Mouse (Mus musculus): Measurements from ENCODE around the gene Cd47. TPM values are rescaled to one million over a fixed set of nuclear protein-coding genes. Genes with fewer than 3 reads are reported as not detected.

The Cd47 gene
- total RNA-seq, 2 experiments from 2014 or later: 213 to 435 TPM

DNA sequence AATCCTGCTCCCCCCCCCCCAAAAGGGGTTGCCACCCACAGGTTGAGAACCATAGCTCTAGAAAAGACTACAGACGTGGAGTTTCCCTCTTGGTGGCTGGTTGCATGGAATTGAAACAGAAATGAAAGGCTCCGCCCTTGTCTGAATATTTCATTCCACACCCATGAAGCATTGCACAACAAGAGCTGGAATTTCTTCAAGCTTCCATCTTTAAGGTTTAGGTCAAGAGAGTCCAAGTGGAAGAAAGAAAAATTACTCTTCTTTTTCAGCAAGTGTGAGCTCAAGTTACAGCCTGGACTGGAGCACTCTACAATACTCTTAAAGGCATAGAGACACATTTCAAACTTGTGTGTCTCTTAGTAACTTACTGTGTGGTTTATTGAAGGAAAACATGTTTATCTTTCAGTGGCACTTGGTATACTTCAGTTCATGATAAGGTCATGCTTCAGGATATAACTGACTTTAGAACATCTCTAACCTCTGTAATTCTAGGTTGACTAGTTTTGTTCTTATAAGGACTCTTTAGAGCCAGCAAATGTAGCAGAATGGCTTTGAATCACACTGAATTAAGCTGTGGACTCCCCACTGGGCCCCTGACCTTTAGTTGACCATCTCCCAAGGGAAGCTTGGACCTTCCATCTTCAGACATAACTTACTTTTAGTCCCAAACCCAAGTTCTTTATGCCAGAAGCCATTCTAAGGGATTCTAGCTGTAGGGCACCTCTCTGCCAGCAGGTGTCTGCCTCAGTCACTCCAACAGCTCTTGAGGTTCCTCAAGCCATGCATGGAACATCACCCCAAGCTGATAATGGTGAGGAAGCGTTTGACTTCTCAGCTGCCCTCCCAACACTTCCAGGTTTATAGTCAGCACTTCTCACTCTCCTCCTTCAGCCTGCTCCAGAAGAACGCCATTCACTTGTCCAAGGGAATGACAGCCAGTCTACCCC is 58.8 kb downstream of the Cd47 start:
- peak; percentile 18 for ATAC-seq (replicated peaks; ENCODE audit: poor library complexity)

DNA sequence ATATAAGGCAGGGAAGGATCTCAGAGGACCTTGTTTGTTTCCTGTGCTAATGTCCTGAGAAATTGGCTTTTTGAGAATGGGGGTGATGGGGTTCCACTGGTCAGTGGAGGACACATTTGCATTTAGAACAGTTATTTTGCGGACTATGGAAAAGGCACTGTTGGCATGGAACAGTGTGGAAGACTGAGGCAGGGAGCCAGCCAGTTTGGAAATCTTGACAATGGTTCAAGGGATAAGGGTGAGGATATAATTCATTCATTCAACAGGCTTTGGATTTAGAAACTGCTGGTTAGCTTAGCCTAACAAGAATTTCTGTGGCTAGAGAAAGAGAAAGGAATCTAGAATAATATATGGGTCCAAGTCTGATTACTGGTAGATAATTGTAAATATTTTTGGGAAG is 61.7 kb downstream of the Cd47 start:
- no peak for ATAC-seq (replicated peaks; ENCODE audit: poor library complexity)

DNA sequence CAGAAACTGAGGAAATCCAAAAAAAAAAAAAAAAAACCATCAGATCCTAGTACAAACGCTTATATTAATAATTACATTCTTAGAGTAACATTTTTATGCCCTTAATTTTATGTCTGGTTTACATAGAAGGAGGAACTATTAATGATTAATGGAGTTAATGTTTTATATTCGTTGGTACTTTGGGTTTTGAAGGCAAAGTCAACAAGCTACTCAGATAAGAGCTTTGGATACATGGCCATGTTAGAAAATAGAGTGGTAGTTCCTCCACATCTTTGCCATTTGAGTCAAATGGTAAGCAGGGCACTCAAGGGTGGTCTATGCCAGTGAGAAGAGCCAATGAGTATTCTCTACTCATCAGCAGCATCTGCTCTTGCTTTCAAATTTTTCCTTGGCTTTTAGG is 66.3 kb downstream of the Cd47 start:
- ATAC-seq (replicated peaks; ENCODE audit: poor library complexity): no peak

DNA sequence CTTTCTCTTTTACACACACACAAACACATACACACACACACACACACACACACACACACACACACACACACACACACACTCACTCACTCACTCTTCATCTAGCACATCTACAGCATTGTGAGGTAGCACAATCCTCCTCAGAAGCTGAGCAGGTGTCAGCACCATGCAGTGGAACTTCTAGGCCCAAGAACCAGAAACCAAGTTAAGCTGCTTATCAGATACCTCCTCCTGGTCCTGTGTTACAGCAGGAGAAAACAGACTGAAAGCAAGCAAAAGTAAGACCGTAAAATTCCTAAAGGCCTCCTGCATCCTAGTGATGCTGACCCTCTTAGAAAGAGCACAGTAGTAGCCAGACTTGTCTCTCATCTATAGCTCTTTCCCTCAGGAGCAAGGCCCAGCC is 67.9 kb downstream of the Cd47 start:
- ATAC-seq (replicated peaks; ENCODE audit: poor library complexity): 0 out of 2 replicates have a peak, but pooled peaks have one; percentile 23

DNA sequence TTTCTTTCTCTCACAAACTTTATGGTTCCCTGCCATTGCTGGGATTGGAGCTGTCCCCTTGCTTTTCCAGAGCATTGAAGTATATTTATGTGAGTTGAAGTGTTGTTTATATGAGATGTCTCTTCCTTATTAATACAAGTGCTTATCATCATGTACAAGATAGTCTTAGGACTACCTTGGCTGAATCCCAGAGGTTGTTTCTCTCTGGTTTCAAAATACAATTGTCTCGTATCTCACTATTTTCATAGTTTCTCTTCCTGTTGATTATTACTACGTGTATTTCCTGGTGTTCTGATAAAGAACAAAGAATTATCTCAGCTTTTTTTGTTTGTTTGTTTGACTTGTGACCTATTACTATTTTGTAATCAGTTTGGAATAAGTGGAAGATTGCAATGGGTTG is 73.6 kb downstream of the Cd47 start:
- peak; percentile 24; the same call in 1 of the 2 replicates for ATAC-seq (replicated peaks; ENCODE audit: poor library complexity)

DNA sequence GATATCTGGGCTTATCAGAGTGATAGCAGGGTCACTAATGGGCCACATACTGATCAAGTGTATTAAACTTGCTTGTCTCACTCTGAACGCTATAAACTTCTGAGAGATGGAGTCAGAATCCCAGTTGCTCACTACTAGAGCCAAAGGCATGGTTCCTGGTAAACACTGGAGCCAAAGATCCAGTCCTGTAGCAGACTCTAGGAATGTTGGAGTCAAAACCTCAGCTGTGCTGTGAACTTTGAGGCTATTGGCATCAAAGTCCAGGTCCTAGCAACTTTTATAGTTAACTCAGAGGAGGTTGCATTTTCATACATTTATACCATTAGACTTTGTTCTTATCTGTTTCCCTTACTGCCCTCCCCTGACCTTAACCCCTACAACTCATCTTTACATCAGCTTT is 74.2 kb downstream of the Cd47 start:
- ATAC-seq (replicated peaks; ENCODE audit: poor library complexity): no peak

DNA sequence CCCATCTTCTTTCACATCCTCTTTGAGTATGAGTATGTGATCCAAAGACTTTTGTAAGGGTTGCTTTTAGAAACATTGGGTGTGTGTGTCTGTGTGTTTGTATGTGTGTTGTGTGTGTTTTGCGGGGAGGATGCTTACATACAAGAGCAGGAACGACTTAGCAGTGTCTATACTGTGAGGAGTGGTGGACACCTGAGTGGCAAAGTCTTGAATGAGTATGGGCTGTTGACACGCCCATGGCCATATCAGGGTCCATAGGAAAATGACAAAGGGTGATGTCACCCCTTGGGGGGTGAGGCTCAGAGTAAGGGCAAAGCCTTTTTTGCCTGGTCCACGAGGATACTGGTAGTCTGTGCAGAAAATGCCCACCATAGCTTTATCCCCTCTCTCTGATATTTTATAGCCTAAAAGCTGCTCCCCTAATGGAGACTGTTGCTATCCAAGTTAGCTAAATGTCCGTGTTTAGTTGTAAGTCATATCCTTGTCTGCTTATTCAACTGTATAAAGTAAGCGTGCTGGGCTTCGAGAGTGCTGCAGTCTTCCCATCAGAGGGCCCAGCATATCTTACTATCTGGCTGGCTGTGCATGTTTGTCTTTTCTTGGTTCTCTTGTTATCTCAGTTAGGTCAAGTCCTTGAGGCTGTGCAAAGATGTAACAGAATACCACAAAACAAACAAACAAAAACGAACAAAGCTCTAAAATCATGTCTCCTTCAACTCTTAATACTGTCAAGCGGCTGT is 76.1 kb downstream of the Cd47 start:
- 0 out of 2 replicates have a peak, but pooled peaks have one; percentile 25 for ATAC-seq (replicated peaks; ENCODE audit: poor library complexity)

DNA sequence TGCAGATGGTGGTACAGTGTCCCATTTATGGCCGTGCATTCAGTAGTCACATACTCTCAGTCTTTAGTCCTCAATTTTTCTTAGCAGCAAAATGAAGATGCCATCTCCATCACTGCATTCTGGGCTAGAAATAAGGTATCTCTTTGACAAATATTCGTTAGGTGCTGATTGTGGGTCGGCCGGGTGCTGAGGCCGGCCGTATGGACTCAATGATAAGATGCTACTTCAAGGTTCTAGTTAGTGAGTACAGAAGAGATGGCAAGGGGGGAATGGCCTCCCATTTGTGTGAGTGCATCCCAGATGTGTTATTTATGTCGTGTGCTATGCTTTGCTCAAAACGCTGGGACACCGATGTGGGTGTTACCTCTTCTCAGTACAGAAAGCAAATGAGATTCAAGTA is 76.9 kb downstream of the Cd47 start:
- no peak for ATAC-seq (replicated peaks; ENCODE audit: poor library complexity)

DNA sequence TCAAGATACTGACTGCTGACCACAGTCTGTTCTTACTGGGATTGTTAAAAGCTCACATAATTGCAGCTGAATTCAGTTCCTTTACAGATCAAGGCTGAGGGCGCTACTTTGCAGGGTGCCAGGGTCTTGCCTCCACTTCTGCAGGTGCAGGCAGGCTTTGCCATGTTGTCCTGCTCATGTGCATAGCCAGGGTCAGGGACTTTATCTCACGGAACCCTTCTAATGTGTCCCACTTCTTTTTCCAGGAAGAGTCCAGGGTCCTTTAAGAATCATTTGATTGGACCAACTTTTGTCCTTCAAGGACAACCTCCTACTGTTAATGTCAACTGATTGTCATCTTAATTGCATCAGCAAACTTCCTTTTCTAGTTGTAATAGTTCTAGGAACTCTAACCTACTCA is 77.7 kb downstream of the Cd47 start:
- no peak for ATAC-seq (replicated peaks; ENCODE audit: poor library complexity)

DNA sequence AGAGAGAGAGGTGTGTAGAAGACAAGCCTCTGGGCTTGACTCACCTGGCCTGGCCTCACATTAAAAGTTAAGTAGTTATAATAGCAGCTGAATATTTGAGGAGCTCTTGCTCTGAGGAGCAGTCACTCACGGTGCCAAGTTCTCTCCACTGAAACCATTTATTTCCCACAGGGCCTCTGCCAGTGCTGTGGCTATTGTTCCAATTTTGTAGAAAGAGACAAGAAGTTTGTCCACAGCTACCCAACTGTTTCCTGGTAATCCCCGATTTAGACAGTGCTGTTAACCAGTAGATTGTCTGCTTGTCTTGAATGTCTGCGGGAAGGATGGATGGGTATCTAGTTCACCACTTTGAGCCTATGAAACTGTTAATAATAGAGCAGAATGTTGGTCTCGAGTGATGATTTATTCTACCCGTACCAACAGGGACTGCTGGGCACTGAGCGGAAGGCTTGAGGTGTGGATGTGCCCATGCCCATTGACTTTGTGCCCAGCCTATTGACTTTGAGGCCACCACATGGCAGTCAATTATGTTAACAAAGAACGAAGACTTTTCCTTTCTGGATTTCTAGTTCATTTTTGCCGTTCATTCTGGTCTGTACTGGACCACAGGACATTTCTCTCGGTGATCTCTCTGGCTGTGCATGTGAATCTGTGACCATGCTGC is 86.2 kb downstream of the Cd47 start:
- no peak for ATAC-seq (replicated peaks; ENCODE audit: poor library complexity)

DNA sequence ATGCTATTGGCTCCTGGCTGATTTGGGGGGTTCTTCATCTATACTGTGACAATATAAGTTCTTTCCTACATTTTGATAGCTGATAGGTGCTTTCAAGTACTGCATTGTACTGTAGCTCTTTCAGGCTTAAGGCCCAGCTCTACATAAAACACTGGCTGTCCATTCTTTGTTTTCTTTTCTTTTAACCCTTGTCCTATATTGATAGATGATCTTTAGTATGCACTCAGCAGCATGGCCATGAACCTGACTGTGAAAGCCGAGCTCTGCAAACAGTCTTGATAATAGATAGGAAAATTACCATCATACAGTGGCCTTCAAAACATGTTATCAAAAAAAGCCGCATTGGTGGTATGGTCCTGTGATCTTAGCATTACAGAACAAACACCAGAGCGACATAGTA is 87.0 kb downstream of the Cd47 start:
- 0 out of 2 replicates have a peak, but pooled peaks have one; percentile 9 for ATAC-seq (replicated peaks; ENCODE audit: poor library complexity)

DNA sequence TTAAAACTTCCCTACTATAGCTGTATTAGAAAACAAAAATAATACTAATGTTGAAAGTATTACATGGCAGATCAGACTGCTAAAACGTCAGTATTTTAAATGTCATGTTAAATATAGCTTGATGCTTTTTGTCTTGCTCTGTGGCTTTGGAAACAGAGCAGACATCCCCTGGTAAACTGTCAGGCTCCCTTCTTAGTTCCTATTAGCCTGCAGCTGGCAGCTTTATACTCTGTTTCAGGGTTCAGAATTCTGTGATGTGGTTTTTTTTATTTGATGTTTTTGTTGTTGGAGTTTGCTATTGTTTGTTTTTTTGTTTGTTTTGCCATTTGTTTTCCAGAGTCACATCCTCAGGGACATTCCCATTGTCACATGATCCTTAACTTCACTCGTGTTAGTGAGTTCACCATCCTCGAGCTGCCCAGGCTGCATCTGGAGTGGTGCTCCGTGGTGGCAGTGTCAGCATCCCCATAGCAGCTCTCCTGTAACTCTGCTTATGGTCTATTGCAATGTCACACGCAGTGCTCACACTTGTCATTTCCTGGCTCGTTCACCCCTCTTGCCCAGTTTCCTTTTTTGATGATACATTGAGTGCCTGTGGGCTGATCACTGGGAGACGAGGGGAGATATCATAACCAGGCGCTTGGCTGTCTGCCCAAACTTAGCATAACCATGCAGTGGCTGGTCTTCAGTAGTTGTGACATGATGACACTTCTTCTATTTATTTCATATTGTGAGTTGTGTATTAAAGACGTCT is 87.7 kb downstream of the Cd47 start:
- ATAC-seq (replicated peaks; ENCODE audit: poor library complexity): peak; percentile 83

DNA sequence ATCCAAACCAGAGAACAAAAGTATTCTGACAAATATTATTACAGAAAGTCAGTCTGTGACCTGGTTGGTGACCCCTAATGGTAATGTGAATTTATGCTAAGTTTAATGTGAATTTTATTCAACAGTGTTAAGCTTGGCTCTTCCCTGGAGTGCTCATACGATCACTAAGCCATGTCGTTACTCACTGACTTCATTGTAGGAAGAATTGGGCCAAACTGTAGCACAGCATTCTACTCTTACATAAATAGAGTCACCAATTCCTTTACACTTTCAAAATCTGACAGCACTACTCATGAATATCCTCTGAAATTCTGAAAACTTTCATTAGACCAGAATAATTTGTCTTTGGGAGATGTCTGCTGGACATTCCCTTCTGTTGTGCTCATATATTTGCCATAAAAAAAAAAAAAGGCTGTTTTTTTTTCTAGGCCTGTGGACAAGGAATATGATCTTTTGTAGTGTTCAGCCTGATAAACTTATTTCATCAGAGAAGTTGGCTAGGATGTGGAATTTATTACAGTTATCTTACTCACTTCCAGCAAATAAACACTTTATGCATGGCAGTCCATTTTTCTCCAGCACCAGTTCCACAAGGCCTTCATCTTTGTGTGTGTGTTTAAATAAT is 88.8 kb downstream of the Cd47 start:
- ATAC-seq (replicated peaks; ENCODE audit: poor library complexity): no peak

DNA sequence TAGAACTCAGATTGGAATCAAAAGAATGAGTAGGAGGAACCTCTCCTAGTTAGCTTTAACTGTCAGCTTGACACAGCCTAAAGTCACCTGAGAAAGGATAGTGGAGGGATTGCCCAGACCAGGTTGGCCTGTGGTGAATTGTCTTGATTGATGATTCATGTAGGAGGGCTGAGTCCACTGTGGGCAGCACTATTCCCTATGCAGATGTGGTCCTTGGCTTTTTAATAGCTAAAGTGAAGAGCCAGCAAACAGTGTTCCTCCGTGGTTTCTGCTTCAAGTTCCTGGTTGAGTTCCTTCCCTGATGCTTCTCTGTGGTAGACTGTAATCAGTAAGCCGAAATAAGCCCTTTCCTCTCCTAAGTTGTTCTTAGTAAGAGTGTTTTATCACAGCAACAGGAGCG is 91.9 kb downstream of the Cd47 start:
- no peak for ATAC-seq (replicated peaks; ENCODE audit: poor library complexity)

DNA sequence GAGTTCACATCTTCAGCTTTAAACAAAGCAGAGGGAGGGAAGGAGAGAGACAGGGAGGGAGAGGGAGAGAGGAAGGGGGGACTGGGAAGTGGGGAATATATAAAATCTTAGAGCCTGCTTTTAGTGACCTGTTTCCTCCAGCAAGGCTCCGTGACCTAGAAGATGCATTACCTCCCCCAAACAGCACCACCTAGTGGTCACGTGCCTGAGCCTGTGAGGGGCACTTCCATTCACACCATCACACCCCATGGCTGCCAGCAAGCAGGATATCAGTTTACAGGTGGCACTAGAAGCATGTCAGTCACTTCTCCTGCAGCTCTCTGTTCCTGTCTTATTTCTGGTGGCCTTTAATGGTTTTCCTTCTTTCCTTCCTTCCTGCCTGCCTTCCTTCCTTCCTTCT is 92.6 kb downstream of the Cd47 start:
- ATAC-seq (replicated peaks; ENCODE audit: poor library complexity): peak; percentile 63

DNA sequence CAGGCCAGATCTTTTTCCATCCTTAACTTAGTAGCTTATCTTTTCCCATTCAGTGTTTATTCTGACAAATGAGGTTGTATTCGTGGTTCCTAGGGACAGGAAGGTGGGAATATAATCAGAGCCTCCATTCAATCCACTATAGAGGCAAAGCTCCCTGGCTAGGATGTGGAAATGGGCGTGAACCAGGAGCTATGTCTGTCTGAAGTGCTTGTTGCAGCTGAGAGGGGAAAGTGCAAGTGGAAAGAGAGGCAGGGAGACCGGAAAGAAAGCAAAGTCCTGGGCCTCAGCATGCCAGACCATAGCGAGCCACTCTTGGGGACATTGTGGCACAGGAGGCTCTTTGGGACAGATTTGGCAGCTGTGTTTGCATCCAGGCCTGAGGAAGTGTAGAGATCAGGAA is 94.3 kb downstream of the Cd47 start:
- ATAC-seq (replicated peaks; ENCODE audit: poor library complexity): no peak

DNA sequence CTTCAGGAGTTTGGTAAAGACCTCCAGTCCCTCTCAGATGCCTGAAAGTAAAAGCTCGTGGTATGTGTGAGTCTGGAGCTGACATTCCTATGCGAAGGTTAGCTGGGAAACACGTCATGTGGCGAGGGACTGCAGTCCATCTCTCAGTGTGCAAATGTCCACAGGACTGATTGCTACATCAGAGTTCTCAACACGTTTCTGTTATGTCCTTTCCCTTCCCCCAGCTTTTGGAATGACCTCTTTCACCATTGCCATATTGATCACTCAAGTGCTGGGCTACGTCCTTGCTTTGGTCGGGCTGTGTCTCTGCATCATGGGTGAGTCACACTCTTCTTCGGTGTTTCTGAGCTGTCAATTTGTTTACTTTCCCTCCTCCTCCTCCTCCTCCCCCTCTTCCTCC is 95.8 kb downstream of the Cd47 start:
- ATAC-seq (replicated peaks; ENCODE audit: poor library complexity): no peak

DNA sequence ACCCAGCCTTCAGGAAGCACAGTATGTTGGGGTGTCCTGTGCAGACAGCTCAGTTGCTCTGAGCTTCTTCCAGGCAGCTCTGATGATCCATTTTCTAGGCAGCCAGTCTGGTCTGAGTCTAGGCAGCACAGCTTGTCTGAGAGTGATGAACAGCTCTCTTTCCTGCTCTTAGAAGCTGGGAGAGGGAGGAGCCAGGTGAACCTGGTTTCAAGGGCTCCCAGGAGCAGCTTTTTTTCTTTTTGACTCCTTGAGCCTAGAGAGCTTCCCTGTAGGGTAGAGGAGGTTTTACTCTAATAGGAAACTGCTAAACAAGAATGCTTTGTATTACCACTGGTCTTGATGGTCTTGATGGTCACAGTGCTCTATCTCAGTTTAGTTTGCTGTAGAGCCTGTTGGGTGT is 101.1 kb downstream of the Cd47 start:
- no peak for ATAC-seq (replicated peaks; ENCODE audit: poor library complexity)

DNA sequence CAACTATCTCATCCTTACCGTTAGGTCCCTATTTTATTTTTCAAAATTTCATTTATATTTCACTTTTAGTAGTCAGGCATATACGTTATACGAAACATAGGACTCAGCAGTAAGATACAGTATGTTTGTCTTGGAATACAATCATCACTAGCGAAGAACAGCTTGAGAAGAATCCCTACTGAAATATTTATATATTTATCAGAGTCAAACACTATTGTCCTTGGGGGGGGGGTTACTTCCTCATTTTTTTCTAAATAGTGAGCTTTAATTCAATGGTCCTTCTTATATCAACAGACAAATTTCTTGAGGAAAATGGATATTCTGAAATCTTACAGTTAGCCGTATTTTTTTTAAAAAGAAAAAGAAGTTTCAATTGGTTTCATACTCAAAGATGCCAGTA is 101.8 kb downstream of the Cd47 start:
- no peak for ATAC-seq (replicated peaks; ENCODE audit: poor library complexity)

DNA sequence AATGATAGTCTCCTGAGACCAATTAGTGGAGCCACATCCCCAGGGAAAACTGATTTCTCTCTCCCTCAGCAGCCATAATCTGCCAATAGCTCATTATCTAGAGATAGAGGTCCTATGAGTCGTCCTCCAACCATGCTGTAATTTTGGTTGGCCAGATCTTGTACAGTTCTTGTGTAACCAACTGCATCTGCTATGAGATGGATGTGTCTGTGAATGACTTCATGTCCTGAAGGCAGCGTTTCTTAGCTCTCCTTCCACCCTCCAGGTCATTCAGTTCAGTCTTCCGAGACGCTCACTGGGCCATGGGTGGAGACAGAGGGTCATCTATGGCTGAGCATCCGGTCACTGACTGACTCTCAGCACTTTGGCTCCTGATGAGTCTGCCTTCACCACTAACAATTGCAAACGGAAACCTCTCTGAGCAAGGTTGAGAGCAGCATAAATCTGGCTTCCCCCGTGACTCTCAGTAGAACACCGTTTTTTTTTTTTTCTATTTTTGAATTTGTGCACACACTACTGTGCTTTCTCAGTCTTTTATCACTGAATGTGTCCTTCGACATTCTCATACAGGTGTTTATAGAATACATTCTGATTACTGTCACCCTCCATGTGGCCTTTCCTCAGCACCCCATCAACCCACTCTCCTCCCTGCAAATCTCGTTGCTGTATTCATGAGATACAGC is 104.1 kb downstream of the Cd47 start:
- ATAC-seq (replicated peaks; ENCODE audit: poor library complexity): no peak

Data from megakaryocyte progenitor cell, adult 5-6 weeks (primary cell).